In the genomic region with DNA sequence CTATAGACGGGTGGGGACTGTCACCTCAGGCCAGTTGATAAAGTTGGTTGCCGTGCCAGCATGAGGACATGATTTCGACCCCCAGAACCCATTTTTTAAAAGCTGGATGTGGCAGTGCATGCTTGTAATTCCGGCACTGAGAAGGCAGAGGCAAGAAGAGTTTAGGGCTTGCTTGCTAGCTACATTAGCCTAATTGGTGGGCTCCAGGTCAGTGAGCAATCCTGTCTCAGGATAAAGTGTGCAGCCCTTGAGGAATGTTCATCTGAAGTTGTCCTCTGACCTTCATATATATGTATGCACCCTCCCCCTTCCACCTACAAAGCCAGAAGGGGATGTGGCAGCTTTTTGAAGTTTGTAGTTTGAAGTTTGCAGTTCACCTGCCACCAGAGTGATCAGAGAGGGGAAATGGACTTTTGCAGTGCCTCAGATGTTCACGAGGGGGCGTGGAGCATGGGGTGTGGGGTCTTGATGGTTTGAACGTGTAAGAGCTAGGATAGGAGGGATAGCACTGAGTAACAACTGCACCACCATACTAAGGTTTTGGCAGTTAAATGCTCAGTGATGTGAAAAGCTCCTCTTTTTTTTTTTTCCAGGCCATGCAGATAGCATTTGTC, we compare ENCODE assay signal across 33 mouse cellular contexts. TPM values are rescaled to one million over a fixed set of nuclear protein-coding genes. Genes with fewer than 3 reads are reported as not detected.
A peak's percentile ranks its signal among the peaks of the same experiment; 100 is the strongest.
DNase-seq lines count a peak whose midpoint lies in the region; ATAC-seq and TF ChIP-seq lines count a peak whose summit lies in the region.
"Had no signal": no experiment of that assay in that cellular context is flagged by ENCODE, and none has a peak within 500 bp of the region (broad histone marks: within the 10 kb centered on the region; RNA-seq: fewer than 3 reads in every experiment).

No protein-coding gene starts in this region.

- TF ChIP-seq CTCF in liver, postnatal 0 days (IDR thresholded peaks at IDR 0.05; ENCODE audit: low read depth): no peak

- no peak for TF ChIP-seq EP300 in liver, postnatal 0 days (IDR thresholded peaks at IDR 0.05; ENCODE audit: low read depth)

- in situ Hi-C loops in ES-E14 (cut with MboI; ENCODE audit: low sequenced_read_pairs in 2 of 2, unreplicated experiment in 2 of 2): no loop called here

- no peaks in the 10 kb centered on the region for H3K9me3 ChIP-seq in ES-E14 (ENCODE audit: control insufficient read depth, insufficient read depth, low read depth, low read length)
- H3K9me3 ChIP-seq in liver, postnatal 0 days (ENCODE audit: low read length): no peaks in the 10 kb centered on the region
- H3K9me3 ChIP-seq: embryonic facial prominence, embryonic 12.5 days; heart, embryonic 13.5 days; hindbrain, embryonic 12.5 days; liver, embryonic 13.5 days; midbrain, embryonic 15.5 days; stomach, embryonic 15.5 days had no signal

- no peak overlapping the region for H3K9ac ChIP-seq in ES-E14 (ENCODE audit: insufficient read depth, low read depth, low read length, poor library complexity, severe bottlenecking)
- H3K9ac ChIP-seq in liver, postnatal 0 days (replicated peaks): no peak overlapping the region
- H3K9ac ChIP-seq: embryonic facial prominence, embryonic 12.5 days; forebrain, postnatal 0 days; heart, embryonic 13.5 days; hindbrain, embryonic 12.5 days; liver, embryonic 13.5 days; lung, embryonic 14.5 days; midbrain, embryonic 15.5 days; stomach, embryonic 15.5 days had no signal

- H3K27me3 ChIP-seq in liver, postnatal 0 days (ENCODE audit: insufficient read depth, low read length): no peaks in the 10 kb centered on the region
- H3K27me3 ChIP-seq: CH12.LX; embryonic facial prominence, embryonic 12.5 days; heart, embryonic 13.5 days; hindbrain, embryonic 12.5 days; liver, embryonic 13.5 days; midbrain, embryonic 15.5 days; stomach, embryonic 15.5 days had no signal

- ATAC-seq in liver, postnatal 0 days: no peak
- ATAC-seq: forebrain, postnatal 0 days; midbrain, embryonic 15.5 days had no signal

- 67% methylated on average over 7 of the region's 7 CpGs for WGBS in liver, postnatal 0 days (ENCODE audit: insufficient replicate concordance)

- no peaks in the 10 kb centered on the region for H3K4me1 ChIP-seq in ES-E14 (ENCODE audit: control insufficient read depth in 2 of 2, insufficient read depth in 2 of 2, low read length in 2 of 2, poor library complexity in 1 of 2)
- no peaks in the 10 kb centered on the region for H3K4me1 ChIP-seq in liver, postnatal 0 days (ENCODE audit: insufficient read depth)
- H3K4me1 ChIP-seq: embryonic facial prominence, embryonic 12.5 days; hindbrain, embryonic 12.5 days; midbrain, embryonic 15.5 days; stomach, embryonic 15.5 days had no signal

- no peak overlapping the region for H3K27ac ChIP-seq in ES-E14 (ENCODE audit: insufficient read depth, low read depth, low read length, poor library complexity, severe bottlenecking)
- no peak overlapping the region for H3K27ac ChIP-seq in liver, postnatal 0 days (ENCODE audit: low read depth)
- H3K27ac ChIP-seq: embryonic facial prominence, embryonic 12.5 days; heart, embryonic 13.5 days; hindbrain, embryonic 12.5 days; left cerebral cortex, adult 2 months; liver, embryonic 13.5 days; midbrain, embryonic 15.5 days; stomach, embryonic 15.5 days had no signal

- DNase-seq in 3T3-L1 (ENCODE audit: low read depth, low spot score) (peak; percentile 30), ES-E14 (ENCODE audit: low read depth, low spot score) (no peak)
- peak; percentile 46 for DNase-seq in naive thymus-derived CD4-positive, alpha-beta T cell, adult 2 months (ENCODE audit: low read depth)
- peak; percentile 48 for DNase-seq in thymus, postnatal 25 days
- DNase-seq in cerebellum, postnatal 14 days: no peak
- DNase-seq in liver, postnatal 0 days: no peak
- DNase-seq in cerebellum, adult 11 months: no peak
- DNase-seq: adrenal gland, adult 2 months; cerebellum, adult 18-20 months; cerebellum, postnatal 25 days; forebrain, postnatal 0 days; heart, postnatal 14 days; kidney, adult 11 months; liver, embryonic 13.5 days; lung, embryonic 14.5 days; right cerebral cortex, postnatal 4 days had no signal

- no peak overlapping the region for H3K4me2 ChIP-seq in liver, postnatal 0 days (ENCODE audit: low read depth, low read length)
- H3K4me2 ChIP-seq: embryonic facial prominence, embryonic 12.5 days; heart, embryonic 13.5 days; hindbrain, embryonic 12.5 days; liver, embryonic 13.5 days; lung, embryonic 14.5 days; midbrain, embryonic 15.5 days; stomach, embryonic 15.5 days had no signal

- H3K4me3 ChIP-seq in ES-E14 (ENCODE audit: insufficient read depth in 1 of 2, low read depth in 1 of 2, low read length in 2 of 2, poor library complexity in 1 of 2, severe bottlenecking in 1 of 2): no peak overlapping the region
- H3K4me3 ChIP-seq in liver, postnatal 0 days (ENCODE audit: low read depth, low read length): no peak overlapping the region
- H3K4me3 ChIP-seq: embryonic facial prominence, embryonic 12.5 days; heart, embryonic 13.5 days; hindbrain, embryonic 12.5 days; left cerebral cortex, adult 2 months; liver, embryonic 13.5 days; midbrain, embryonic 15.5 days; stomach, embryonic 15.5 days had no signal

- H3K36me3 ChIP-seq in ES-E14 (ENCODE audit: control insufficient read depth, insufficient read depth, low read length, poor library complexity, severe bottlenecking): no peaks in the 10 kb centered on the region
- H3K36me3 ChIP-seq in liver, postnatal 0 days (replicated peaks; ENCODE audit: insufficient read depth, low read length): no peaks in the 10 kb centered on the region
- H3K36me3 ChIP-seq: embryonic facial prominence, embryonic 12.5 days; heart, embryonic 13.5 days; hindbrain, embryonic 12.5 days; liver, embryonic 13.5 days; midbrain, embryonic 15.5 days; stomach, embryonic 15.5 days had no signal

TF ChIP-seq in ES-E14, 5 proteins besides CTCF, POLR2A, EP300 and RAD21:
- peak; percentile 62 for TF ChIP-seq ZC3H11A (IDR thresholded peaks at IDR 0.05; ENCODE audit: borderline replicate concordance, low read depth, low read length)
- no peak for TF ChIP-seq HCFC1 (IDR thresholded peaks at IDR 0.05; ENCODE audit: borderline replicate concordance, insufficient read depth, low read length)
- no peak for TF ChIP-seq MAFK (IDR thresholded peaks at IDR 0.05; ENCODE audit: insufficient read depth, low read depth, low read length)

RNA-seq across cellular contexts. Expression of a gene that starts 21.2 kb away (rescaled TPM):
- total RNA-seq in ES-E14 (2012; rRNA removed): 163 and 229 TPM in 2 replicates
- 126 and 128 TPM in 2 replicates for polyA plus RNA-seq in liver, postnatal 0 days (2015; fragmentation: Nextera tagmentation; extraction: Ambion mirVana)

RNA-seq across cellular contexts. Expression of a gene that starts 53.8 kb away (rescaled TPM):
- not detected in 2 replicates for total RNA-seq in ES-E14 (2012; rRNA removed)
- not detected in 2 replicates for polyA plus RNA-seq in liver, postnatal 0 days (2015; fragmentation: Nextera tagmentation; extraction: Ambion mirVana)
- total RNA-seq: adrenal gland, adult 2 months; CH12.LX; forebrain, postnatal 0 days; gastrocnemius, adult 18-20 months; heart, postnatal 14 days; layer of hippocampus, postnatal 10 days; left cerebral cortex, adult 2 months; left cerebral cortex, postnatal 36 days; megakaryocyte-erythroid progenitor cell, adult 5-6 weeks had no signal
- polyA plus RNA-seq: adrenal gland, adult 2 months; embryonic facial prominence, embryonic 12.5 days; forebrain, embryonic 11.5 days; forebrain, postnatal 0 days; gonadal fat pad, adult 2 months; heart, embryonic 13.5 days; hindbrain, embryonic 12.5 days; kidney, embryonic 16.5 days; large intestine, adult 2 months; limb, embryonic 14.5 days; liver, embryonic 13.5 days; lung, embryonic 14.5 days; midbrain, embryonic 15.5 days; neural tube, embryonic 14.5 days; stomach, embryonic 15.5 days had no signal

Comparison
In these comparisons a context has a peak if more than half of its experiments do, and no peak if none do; other contexts are left out.
1. DNase-seq: peak in 3T3-L1 (single experiment), naive thymus-derived CD4-positive, alpha-beta T cell, adult 2 months (single experiment) and thymus, postnatal 25 days (single experiment); none in ES-E14 (single experiment), cerebellum, postnatal 14 days (0 of 2), liver, postnatal 0 days (single experiment) and cerebellum, adult 11 months (single experiment).